Mouse (Mus musculus): ENCODE measurements around the gene Psmb9.

DNA sequence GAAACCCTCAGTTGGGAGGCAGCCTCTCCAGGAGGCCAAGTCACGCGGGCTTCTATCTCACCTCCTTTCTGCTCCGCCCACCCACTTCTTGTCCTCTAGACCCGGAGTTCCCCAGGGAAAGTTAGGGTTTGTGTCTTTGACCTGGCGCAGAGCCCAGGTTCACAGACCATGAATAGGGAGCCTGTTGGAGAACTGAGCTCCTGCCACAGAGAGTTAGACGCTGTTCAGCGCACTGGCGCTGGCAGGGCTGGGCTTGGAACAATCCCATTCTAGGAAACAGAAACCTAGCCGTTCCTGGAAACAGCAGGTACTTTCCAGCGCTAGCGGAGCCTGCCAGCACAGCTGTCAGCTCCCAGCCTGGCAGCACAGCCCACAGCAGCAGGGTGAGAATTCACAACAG, 31.1 kb upstream of the Psmb9 start:
- TF ChIP-seq CTCF (IDR thresholded peaks at IDR 0.05; ENCODE audit: borderline replicate concordance, control insufficient read depth, extremely low read depth, insufficient read depth, low read length, poor library complexity) = no peak
- no peak for TF ChIP-seq POLR2A (IDR thresholded peaks at IDR 0.05; ENCODE audit: control insufficient read depth, extremely low read depth, insufficient read depth, low read length, poor library complexity)
